Mouse (Mus musculus) layer of hippocampus, postnatal 10 days (tissue): ENCODE measurements around the gene Cisd1. TPM values are rescaled to one million over a fixed set of nuclear protein-coding genes. Genes with fewer than 3 reads are reported as not detected.

ENCODE experiments used
- total RNA-seq, 2 experiments: library from RNA; stranded (reverse); gene quantifications; 2 replicates each; pipeline ENCODE4 v1.2.3; 2021

Gene Cisd1
- total RNA-seq, 2 experiments from 2014 or later: 122 to 130 TPM

Other genes starting within 250 kb of the Cisd1 start
- gene Bicc1, start 185.3 kb downstream of the Cisd1 start, total RNA-seq: 1 to 10 TPM; 6.2 to 6.6 TPM
- gene Tfam, start 106.7 kb downstream of the Cisd1 start, total RNA-seq: 10 to 100 TPM; 40.7 to 47.3 TPM
- gene Ube2d1, start 59.7 kb downstream of the Cisd1 start, total RNA-seq: 10 to 100 TPM; 70.3 to 79.7 TPM
- 10 to 100 TPM; 32.5 to 33.6 TPM for gene Ipmk, start 2.8 kb upstream of the Cisd1 start, total RNA-seq